Mouse (Mus musculus): Measurements from ENCODE around the gene Tgif1. TPM values are rescaled to one million over a fixed set of nuclear protein-coding genes. Genes with fewer than 3 reads are reported as not detected.
"Not testable (repeated sequence)": the region's sequence is repeated elsewhere in the genome, so short reads cannot be mapped to it uniquely, and the experiment has no call there.

Tgif1 gene
- total RNA-seq, 4 experiments from 2014 or later = 5.6 to 7.2 (median 5.9) TPM

DNA sequence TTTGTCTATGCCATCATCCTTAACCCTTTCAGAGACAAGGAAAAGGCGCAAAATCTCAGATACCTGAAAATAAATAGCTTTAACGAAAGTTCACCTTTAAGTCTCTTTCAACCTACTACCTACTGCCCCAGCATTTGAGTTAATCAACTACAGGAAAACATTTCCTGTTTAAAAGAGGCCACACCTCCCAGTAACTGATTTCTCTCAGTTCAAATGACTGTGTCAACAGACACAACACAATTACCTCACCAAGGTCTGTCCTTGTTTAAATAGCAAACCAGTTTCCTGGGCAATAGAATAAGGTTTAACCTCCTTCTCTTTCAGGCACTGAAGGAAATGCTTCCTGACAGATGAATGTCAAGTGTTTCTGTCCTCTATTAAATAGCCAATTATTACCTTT, 7.8 kb downstream of the Tgif1 start:
- DNase-seq (ENCODE audit: low spot score in 2 of 2) = no peak

DNA sequence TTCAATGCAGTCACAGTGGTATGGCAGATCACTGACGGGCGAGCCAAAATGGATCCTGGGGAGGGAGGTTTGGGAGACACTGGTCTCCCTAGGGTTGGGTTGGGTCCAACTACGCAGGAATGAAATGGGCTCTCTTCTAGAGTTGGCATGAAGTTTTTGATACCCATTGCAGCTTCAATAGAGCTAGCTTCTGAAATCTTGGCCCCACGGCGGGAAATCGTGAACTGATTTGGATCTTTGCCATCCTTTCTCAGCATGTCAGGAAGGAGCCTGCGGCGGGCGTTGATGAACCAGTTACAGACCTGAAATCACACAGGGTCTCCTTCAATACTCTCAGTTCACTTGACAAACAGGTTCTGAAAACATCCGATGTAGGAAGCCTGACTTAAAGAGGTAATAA, 8.4 kb downstream of the Tgif1 start:
- DNase-seq (ENCODE audit: low spot score in 2 of 2) = no peak

GRCm38 (mm10) chr17:70843252-70843651, 10.1 kb downstream of the Tgif1 start:
- DNase-seq (ENCODE audit: low spot score in 2 of 2) = no peak

GRCm38 (mm10) chr17:70838533-70838932, 14.8 kb downstream of the Tgif1 start:
- no peak for DNase-seq (ENCODE audit: low spot score in 2 of 2)

- DNase-seq (ENCODE audit: low spot score in 2 of 2) = no peak
Measured at GRCm38 (mm10) chr17:70838031-70838430, 15.3 kb downstream of the Tgif1 start.

DNA sequence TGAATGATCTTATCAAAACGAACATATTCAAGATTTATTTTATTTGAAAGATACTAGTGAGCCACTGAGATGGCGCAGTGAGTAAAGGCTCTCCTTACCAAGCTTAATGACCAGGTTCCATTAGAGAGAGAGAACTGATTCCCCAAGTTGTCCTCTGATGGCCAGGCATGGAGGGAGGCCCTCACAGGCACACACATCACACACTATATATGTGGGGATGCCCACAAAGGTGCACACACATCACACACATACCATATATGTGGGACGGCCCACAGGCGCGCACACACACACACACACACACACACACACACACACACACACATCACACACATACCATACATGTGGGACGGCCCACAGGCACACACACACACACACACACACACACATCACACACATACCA, 15.9 kb downstream of the Tgif1 start:
- DNase-seq (ENCODE audit: low spot score in 2 of 2) = not testable (repeated sequence)

DNA sequence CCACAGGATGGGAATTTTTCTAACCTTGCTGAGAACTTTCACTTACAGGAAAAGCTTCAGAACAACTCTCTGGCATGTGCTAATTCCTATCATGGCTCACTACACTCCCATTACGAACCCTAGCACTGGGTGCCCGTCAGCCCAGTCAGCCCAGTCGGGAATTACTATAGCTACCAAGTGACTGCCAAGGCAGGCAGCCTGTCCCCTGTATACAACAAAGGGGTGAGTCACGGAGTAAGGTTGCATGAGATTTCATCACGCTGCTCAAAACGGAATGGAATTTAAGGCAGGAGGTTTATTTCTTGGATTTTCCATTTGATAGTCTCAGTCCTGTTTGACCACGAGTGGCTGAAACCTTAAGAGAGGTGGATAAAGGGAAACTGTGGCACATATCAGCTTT, 16.5 kb downstream of the Tgif1 start:
- DNase-seq (ENCODE audit: low spot score in 2 of 2) = no peak

GRCm38 (mm10) chr17:70835071-70835790, 18.1 kb downstream of the Tgif1 start:
- no peak for DNase-seq (ENCODE audit: low spot score in 2 of 2)

GRCm38 (mm10) chr17:70834430-70834965, 18.8 kb downstream of the Tgif1 start:
- no peak for DNase-seq (ENCODE audit: low spot score in 2 of 2)

DNA sequence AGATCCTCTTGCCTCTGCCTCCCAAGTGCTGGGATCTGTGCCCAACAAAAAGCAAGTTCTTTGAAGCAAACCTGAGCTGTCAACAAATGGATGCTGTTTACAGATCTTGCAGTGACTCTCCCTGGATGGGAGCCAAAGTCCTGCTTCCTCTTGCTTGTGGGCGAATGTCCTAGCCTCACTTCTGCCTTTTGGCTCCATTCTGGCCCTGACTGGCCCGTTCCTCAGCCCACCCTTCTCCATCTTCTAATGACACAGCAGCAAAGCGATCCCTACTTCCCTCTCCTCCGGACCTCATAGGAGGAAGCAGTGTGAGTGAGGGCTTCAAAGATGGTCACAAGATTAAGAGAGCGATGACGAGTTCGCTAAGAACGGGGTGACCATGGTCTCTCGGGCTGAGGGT, 20.8 kb downstream of the Tgif1 start:
- peak in 1 of 2 experiments; percentile 14 for DNase-seq (ENCODE audit: low spot score in 2 of 2)

- no peak for DNase-seq (ENCODE audit: low spot score in 2 of 2)
Measured at GRCm38 (mm10) chr17:70831591-70831990, 21.8 kb downstream of the Tgif1 start.

- DNase-seq (ENCODE audit: low spot score in 2 of 2) = no peak
Measured at GRCm38 (mm10) chr17:70829943-70830715, 23.2 kb downstream of the Tgif1 start.

GRCm38 (mm10) chr17:70829217-70829616, 24.1 kb downstream of the Tgif1 start:
- no peak for DNase-seq (ENCODE audit: low spot score in 2 of 2)

DNA sequence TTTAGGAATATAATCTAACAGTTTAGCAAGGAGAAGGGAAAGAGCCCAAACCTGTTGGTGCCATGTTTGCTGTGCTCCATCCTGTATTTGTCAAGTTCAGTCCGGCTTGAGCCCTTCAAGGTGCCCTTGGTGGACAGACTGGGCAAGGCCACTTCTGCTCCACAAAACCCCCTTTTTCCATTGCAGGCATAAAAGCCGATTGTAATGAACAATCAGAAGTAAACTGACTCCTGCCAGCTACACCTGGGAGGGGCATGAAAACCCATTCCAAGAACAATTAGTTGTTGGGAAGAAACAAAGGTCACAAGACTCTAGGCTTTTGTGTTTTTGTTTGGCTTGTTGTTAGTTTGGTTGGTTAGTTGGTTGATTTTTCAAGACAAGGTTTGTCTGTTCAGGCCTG, 24.8 kb downstream of the Tgif1 start:
- DNase-seq (ENCODE audit: low spot score in 2 of 2) = no peak

DNA sequence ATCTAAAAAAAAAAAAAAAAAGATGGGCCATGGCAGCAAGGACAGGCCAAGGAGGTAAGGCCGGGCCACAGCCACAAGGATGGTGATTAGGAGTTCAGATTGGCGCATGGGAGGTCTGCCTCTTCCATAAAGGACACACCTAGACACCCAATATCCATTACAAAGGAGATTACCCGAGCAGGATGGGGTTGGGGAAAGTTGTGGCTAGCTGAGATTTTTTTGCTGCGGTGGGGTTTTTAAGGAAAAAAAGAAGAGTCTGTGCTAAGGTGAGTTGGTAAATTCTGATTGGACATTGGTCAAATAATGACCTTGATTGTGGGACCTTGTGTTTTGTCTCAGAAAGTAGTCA, 25.2 kb downstream of the Tgif1 start:
- no peak for DNase-seq (ENCODE audit: low spot score in 2 of 2)

GRCm38 (mm10) chr17:70827463-70828179, 25.7 kb downstream of the Tgif1 start:
- DNase-seq (ENCODE audit: low spot score in 2 of 2) = not testable (repeated sequence)

GRCm38 (mm10) chr17:70826227-70826626, 27.1 kb downstream of the Tgif1 start:
- DNase-seq (ENCODE audit: low spot score in 2 of 2) = no peak

- no peak for DNase-seq (ENCODE audit: low spot score in 2 of 2)
Measured at GRCm38 (mm10) chr17:70823083-70823482, 30.3 kb downstream of the Tgif1 start.

DNA sequence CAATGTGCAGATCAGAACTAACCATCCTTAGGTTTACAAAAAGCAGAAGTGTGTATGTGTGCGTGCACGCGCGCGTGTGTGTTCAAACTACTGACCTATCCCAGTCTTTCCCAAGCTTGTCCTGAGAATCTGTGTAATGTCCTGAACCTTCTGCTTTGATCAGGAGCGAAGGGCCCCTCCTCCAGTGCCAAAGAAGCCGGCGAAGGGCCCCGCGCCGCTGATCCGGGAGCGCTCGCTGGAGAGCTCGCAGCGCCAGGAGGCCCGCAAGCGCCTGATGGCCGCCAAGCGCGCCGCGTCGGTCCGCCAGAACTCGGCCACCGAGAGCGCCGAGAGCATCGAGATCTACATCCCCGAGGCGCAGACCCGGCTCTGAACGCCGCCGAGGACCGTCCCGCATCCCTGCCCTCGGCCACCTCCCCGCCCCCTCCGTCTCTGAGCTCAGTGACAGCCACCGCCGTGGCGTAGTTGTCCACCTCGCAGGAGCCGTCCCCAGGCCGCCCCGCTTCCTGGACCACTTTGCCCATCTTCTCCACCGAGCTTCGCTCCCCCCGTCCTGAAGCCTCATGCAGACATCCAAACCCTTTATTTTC, 35.4 kb downstream of the Tgif1 start:
- no peak for DNase-seq (ENCODE audit: low spot score in 2 of 2)

- no peak for DNase-seq (ENCODE audit: low spot score in 2 of 2)
Measured at GRCm38 (mm10) chr17:70815001-70815400, 38.3 kb downstream of the Tgif1 start.

DNA sequence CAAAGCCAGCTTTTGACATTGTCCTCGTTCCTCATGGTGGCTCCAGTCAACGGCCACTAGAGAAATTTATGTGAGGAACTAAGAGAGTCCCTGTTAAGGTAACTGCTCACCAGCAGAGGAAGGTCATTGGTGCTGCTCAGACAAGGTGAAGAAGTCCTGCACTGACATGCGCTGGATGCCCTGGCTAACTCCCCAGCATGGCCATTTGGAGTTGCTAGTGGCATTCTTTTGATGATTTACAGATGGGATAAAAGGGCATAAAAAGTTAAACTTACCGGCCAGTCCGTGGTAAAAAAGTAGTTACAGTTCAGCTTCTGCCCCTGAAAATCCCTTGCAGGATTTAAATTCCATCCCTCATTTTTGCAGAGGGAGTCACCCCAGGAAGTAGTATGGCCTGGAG, 42.6 kb downstream of the Tgif1 start:
- DNase-seq (ENCODE audit: low spot score in 2 of 2) = no peak

GRCm38 (mm10) chr17:70809776-70810175, 43.6 kb downstream of the Tgif1 start:
- DNase-seq (ENCODE audit: low spot score in 2 of 2) = no peak
